14 mouse cellular contexts compared by ENCODE assay signal in genomic region chr6:3573787-3574186, GRCm38 (mm10).
DNase-seq lines count a peak whose midpoint lies in the region.
"Had no signal": no experiment of that assay in that cellular context is flagged by ENCODE, and none has a peak within 500 bp of the region (broad histone marks: within the 10 kb centered on the region; RNA-seq: fewer than 3 reads in every experiment).

No protein-coding gene starts in this region.

- intact Hi-C loops in heart, postnatal 36 days (cut with DNase I), result no loop called here

- DNase-seq in heart, adult 11 months, result peak; percentile 66
- DNase-seq in heart, postnatal 36 days, result no peak
- peak; percentile 60 for DNase-seq in R1 (ENCODE audit: low read depth, low spot score)
- no peak for DNase-seq in natural killer cell, adult 2 months (ENCODE audit: low spot score in 2 of 2)
- DNase-seq in cerebellum, adult 18-20 months, result no peak
- DNase-seq: adrenal gland, adult 8-10 months; adrenal gland, postnatal 14 days; adrenal gland, postnatal 36 days; B cell, adult 2 months; cerebellum, adult 2 months; cerebellum, adult 9-10 months; cerebellum, postnatal 10 days; cerebellum, postnatal 25 days; forebrain, postnatal 0 days had no signal

Comparison
In these comparisons a context has a peak if more than half of its experiments do, and no peak if none do; other contexts are left out.
1. DNase-seq: peak in heart, adult 11 months (single experiment) and R1 (single experiment); none in heart, postnatal 36 days (0 of 2), natural killer cell, adult 2 months (0 of 2) and cerebellum, adult 18-20 months (0 of 2).